Mouse (Mus musculus) heart, postnatal 36 days (tissue): ENCODE data around the gene 1500009C09Rik. TPM values are rescaled to one million over a fixed set of nuclear protein-coding genes. Genes with fewer than 3 reads are reported as not detected.
A peak's percentile ranks its signal among the peaks of the same experiment; 100 is the strongest.

ENCODE experiments used
- DNase-seq, 2 experiments: peaks; one replicate each; pipeline ENCODE4 v3.0.0; 2021 to 2022
- intact Hi-C: fragments of 180-260 bp; cut with DNase I; formaldehyde crosslinking; loops from one replicate; pipeline ENCODE4 v1.15.1; 2025
- total RNA-seq, 2 experiments: library from RNA; stranded (reverse); gene quantifications; 2 replicates each; pipeline ENCODE4 v1.2.3; 2021

Gene 1500009C09Rik
- not detected for total RNA-seq

DNA sequence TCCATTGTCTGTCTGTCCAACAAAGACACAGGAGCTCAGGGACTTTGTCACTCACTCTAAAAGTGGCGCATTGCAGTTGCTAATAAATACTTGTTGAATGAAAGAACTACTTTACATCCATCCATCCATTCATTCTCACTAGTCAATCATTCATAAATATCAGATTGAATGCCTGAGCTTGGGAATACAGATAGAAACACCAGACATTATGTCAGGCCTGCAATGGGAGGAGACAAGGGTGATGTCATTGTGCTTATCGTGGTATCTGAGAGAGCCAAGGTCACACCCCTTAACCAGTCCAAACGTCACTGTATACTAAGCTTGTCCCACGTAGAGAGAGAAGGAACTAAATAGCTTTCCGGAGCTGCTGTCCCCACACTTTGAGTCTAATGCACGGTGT lies at the start of gene 1500009C09Rik:
Gene 1500009C09Rik (plus strand): TSS at position 301 of the 400 bp plus-strand sequence.
- DNase-seq: no peak
- intact Hi-C loops: no loop called here

GRCm38 (mm10) chr15:82203090-82203489 lies 49.1 kb upstream of the 1500009C09Rik start:
- intact Hi-C loops: no loop called here
- DNase-seq: no peak

DNA sequence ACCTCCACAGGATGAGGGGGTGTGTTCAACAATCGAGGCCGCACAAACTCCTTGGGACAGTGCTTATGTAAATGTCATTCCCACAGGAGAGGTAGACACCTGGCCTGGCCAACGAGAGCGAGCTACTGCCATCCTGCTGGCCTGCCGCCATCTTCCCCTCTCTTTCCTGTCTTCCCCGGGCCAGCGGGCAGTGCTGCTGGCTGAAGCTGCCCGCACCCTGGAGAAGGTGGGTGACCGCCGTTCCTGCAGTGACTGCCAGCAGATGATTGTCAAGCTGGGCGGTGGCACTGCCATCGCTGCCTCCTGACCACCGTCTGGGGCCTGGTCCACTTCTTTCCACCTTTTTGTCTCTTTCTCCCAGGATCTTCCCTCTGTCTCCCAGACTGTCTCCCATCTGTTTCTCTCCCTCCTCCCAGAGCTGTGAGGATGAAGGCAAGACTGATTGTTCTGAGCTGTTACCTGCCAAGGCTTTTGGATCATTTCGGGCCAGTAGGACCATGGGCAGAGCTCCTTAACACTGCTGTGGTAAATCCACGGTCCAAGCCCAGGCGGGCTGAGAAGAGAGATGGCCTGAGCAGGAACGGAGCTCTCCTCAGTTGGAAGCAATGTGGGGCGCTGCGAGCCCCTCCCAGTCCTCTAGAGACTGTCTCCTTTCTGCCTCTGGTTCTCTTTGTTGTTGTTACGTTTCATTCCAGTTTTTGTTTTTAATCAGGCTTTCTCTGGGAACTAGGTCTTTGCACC lies 48.4 kb upstream of the 1500009C09Rik start:
- intact Hi-C loops: no loop called here
- no peak for DNase-seq

- no peak for DNase-seq
- intact Hi-C loops: no loop called here
Measured at GRCm38 (mm10) chr15:82204680-82205371, 47.4 kb upstream of the 1500009C09Rik start.

DNA sequence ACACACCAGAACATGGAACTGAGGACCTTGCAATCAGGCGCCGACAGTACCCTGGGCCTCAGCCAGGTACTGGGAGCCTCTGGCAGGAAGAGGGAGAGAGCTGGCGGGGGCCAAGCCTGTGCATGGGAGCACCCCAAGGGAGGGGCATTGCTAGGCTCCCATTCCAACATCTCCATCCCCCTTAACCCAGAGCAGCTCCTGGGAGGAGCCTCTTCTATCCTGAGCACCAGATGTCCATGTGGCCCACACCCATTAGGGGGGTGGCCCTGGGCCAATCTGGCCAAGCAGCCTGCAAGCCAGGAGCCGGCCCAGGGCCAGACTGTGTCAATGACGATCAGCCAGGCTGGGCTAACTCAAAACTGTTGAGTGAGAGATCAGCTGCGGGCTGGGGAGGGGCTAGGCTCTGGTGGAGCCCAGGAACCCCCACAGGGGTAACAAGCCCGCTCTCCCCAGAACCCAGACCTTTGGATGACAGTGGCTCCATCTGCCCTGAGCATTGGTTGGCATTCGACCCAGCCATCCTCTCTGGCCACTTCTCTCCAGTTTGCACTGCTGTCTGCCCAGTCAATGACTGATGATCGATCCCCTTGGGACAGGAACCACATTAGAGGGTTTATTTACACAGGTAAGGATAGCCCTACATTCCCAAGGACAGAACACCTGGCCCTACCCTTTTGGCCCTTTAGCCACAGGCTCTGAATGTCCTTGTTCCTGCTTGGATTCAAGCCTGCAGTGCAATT lies 45.7 kb upstream of the 1500009C09Rik start:
- intact Hi-C loops: no loop called here
- DNase-seq: peak; percentile 76 to 78

- intact Hi-C loops: no loop called here
- no peak for DNase-seq
Measured at GRCm38 (mm10) chr15:82207105-82207459, 45.1 kb upstream of the 1500009C09Rik start.

GRCm38 (mm10) chr15:82207504-82208219 lies 44.5 kb upstream of the 1500009C09Rik start:
- no peak for DNase-seq
- intact Hi-C loops: no loop called here

- no peak for DNase-seq
- intact Hi-C loops: no loop called here
Measured at GRCm38 (mm10) chr15:82208307-82208706, 43.9 kb upstream of the 1500009C09Rik start.

- DNase-seq: no peak
- intact Hi-C loops: no loop called here
Measured at GRCm38 (mm10) chr15:82209295-82210050, 42.7 kb upstream of the 1500009C09Rik start.

DNA sequence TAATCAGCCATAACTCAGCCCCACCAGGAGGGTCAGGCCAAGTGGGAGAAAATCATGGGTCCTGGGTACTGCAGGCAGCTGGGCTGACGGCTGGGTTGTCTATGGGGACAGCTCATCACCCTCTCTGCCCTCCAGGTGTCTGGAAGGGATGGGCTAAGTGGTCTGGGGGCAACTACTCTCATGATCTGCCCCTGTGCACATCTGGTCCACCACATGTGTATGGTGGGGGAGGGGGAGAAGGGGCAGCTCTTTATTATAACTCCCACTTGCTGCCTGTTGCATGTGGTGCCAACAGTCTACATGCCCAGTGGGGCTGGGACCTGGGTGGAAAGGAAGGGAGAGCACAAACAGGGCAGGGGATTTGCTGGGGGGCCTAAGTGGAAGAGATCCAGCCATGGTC lies 41.4 kb upstream of the 1500009C09Rik start:
- intact Hi-C loops: no loop called here
- no peak for DNase-seq

DNA sequence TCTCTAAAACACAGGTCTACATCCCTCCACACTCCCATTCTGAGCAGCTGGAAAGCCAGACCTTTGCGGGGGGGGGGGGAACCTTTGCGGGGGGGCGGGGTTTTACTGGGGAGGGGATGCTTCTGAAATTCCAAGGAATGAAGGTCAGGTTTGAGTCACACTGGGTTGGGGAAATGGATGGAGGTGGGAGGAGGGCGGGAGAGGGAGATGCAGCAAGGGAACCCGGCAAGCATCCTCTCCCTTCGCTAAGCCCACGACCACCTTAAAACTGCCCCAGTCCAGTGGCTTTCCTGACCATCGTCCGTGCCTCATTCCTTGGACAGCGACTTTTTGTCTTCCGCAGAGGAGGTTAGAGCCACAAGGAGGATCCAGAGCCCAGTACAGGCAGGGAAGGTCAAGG lies 40.9 kb upstream of the 1500009C09Rik start:
- intact Hi-C loops: no loop called here
- no peak for DNase-seq

GRCm38 (mm10) chr15:82211911-82212751 lies 40.1 kb upstream of the 1500009C09Rik start:
- DNase-seq: no peak
- intact Hi-C loops: no loop called here

DNA sequence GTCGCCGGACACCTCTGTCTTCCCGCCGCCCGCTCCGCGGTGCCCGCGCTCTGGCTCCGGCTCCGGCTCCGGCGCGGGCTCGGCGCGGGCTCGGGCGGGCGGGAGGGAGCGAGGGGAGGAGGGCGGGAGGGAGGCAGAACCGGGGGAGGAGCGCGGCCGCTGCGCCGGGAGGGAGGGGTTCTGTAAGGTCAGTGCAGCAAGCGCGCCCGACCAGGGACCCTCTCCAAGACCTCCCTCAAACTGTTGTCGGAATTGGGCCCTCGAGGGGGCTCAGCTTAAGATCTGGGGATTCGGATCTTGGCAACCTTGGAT lies 39.5 kb upstream of the 1500009C09Rik start, which contains the start of gene Shisa8:
Gene Shisa8 (minus strand): TSS at position 64 of the 312 bp plus-strand sequence.
- intact Hi-C loops: no loop called here
- no peak for DNase-seq

DNA sequence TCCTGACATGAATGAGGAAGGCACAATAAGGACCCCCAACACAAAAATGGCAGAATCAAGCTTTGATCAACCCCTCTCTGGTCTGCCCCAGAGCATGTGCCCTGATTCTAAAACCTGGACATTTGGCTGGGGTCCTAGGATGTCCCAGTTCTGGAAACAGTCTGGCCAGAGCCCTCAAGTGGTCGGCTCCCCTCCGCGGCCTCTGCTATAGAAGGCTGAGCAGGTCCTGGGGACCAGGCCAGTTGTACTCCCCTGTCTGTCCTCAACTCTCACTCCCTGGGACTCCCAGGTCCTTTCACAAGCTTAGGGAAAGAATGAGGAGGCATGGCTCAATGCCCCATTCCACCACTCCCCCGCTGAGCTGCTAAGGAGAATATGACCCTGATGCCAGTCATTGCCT lies 39.0 kb upstream of the 1500009C09Rik start:
- intact Hi-C loops: no loop called here
- DNase-seq: no peak

DNA sequence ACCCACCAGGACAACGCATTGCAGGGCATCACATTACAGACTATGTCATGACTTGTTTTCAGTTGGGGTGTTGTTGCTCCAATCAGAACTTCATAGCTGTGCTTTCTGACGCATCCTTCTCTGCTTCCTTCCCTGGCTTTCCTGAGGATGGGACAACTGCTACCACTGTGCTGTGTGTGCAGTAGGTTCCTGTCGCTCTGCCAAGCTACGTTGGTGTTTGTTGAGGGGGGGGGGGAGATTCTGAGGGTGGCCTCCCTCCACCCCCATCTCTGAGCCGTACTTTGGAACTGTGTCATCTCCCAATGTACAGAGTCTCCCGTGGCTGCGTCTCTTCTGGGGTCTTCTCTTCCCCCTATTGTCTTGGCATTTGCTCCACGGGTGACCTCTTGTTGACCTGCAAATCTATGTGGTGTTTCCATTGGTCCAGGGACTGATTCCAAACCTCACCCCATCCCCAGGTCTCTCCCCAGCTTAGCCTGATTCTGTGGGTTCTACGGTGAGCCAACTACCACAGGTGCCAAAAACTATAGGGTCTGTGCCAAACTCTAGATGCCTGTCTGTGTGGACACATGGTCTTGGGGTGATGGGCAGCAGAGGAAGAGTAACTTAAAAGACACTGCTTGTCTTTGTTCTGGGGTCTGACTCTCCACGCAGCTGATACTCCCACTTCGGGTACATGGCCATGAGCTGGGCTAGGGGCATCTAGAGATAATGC lies 36.7 kb upstream of the 1500009C09Rik start:
- DNase-seq: no peak
- intact Hi-C loops: no loop called here

- no peak for DNase-seq
- intact Hi-C loops: no loop called here
Measured at GRCm38 (mm10) chr15:82216142-82216827, 35.9 kb upstream of the 1500009C09Rik start.

DNA sequence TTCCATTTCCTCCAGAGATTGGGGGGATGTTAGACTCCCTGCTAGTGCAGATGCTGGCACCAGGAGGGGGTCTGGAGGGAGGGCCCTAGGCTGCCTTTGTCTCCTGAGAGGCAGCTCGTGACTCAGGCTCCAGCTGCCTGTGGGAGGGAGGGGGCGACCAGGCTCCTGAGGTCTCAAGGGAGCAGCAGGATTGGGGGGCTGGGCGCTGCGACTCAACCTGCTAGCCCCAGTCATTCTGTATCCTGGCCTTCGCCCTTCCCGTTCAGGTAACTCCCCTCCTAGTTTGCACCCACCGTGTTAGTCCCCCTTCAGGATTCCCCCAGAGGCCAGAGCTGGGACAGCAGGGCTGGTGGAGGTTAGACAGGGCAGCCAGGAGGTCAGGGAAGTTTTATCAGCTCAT lies 35.2 kb upstream of the 1500009C09Rik start:
- intact Hi-C loops: no loop called here
- DNase-seq: no peak

- intact Hi-C loops: no loop called here
- no peak for DNase-seq
Measured at GRCm38 (mm10) chr15:82217980-82218379, 34.2 kb upstream of the 1500009C09Rik start.
